Mouse (Mus musculus): Measurements from ENCODE around the gene Cd164. TPM values are rescaled to one million over a fixed set of nuclear protein-coding genes. Genes with fewer than 3 reads are reported as not detected.
"Not testable (repeated sequence)": the region's sequence is repeated elsewhere in the genome, so short reads cannot be mapped to it uniquely, and the experiment has no call there.

Cd164 gene
- polyA plus RNA-seq, 1 experiment from 2014 or later = 191 TPM

DNA sequence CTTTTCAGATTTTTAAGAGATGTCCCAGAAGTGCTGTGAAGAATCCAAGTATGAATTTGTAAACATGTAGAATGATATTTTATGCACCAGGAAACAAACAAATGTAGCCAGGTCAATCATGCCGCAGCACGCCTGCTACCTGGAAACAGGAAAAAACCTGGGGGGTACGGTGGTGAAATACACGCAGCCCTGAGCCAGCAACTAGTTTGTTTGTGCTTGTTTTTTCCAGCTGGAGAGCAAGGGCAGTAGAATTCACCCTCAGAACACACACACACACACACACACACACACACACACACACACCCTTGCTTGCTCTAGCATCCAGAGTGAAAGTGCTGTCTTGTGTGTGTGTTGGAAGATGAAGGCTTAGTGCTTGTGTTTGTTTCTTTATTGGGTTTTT, 28.1 kb upstream of the Cd164 start:
- Histone ChIP-seq H3K9me3 (ENCODE audit: low read length) (no peaks in the 10 kb centered on the region), H3K9ac (replicated peaks; ENCODE audit: low read length) (no peak overlapping the region), H3K36me3 (ENCODE audit: insufficient read depth, low read length) (peaks cover 15% of the 10 kb centered on the region), H3K4me3 (ENCODE audit: low read length) (no peak overlapping the region), H3K4me2 (replicated peaks; ENCODE audit: low read depth, low read length) (0 out of 2 replicates have a peak overlapping the region, but pooled peaks have one; percentile 97), H3K4me1 (ENCODE audit: insufficient read depth, low read length) (peaks cover 15% of the 10 kb centered on the region), H3K27ac (ENCODE audit: low read length) (no peak overlapping the region), H3K27me3 (ENCODE audit: insufficient read depth, low read length) (no peaks in the 10 kb centered on the region)
- 39% methylated on average over 4 of the region's 4 CpGs for WGBS
- ATAC-seq (ENCODE audit: low FRiP score, low TSS enrichment) = no peak

DNA sequence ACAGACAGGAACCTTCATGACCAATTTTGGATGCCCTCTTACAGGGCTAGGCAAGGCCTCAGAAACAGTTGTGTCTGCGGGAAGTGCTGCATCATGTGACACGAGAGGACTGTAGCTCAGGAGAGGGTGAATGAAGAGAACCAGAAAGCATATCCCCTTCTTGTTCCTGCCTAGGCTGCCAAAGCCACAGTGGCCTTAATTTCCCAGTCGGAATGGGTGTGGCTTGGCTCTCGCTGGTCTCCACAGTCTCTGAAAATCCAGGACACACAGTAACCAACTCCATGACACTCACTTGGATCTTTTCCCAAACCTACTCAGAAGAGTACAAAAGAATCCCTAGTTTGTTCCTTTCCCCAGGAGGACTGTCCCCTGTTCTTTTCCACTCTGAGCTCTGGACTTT, 18.3 kb upstream of the Cd164 start:
- no peak overlapping the region for H3K4me2 ChIP-seq (replicated peaks; ENCODE audit: low read depth, low read length)
- H3K27me3 ChIP-seq (ENCODE audit: insufficient read depth, low read length) = no peaks in the 10 kb centered on the region
- H3K4me3 ChIP-seq (ENCODE audit: low read length) = no peak overlapping the region
- no peak overlapping the region; the same call in 1 of the 2 replicates for H3K27ac ChIP-seq (ENCODE audit: low read length)
- WGBS = 50% methylated on average over 4 of the region's 4 CpGs
- no peaks in the 10 kb centered on the region for H3K9me3 ChIP-seq (ENCODE audit: low read length)
- no peaks in the 10 kb centered on the region for H3K36me3 ChIP-seq (ENCODE audit: insufficient read depth, low read length)
- no peaks in the 10 kb centered on the region for H3K4me1 ChIP-seq (ENCODE audit: insufficient read depth, low read length)
- ATAC-seq (ENCODE audit: low FRiP score, low TSS enrichment) = no peak
- no peak overlapping the region for H3K9ac ChIP-seq (replicated peaks; ENCODE audit: low read length)

DNA sequence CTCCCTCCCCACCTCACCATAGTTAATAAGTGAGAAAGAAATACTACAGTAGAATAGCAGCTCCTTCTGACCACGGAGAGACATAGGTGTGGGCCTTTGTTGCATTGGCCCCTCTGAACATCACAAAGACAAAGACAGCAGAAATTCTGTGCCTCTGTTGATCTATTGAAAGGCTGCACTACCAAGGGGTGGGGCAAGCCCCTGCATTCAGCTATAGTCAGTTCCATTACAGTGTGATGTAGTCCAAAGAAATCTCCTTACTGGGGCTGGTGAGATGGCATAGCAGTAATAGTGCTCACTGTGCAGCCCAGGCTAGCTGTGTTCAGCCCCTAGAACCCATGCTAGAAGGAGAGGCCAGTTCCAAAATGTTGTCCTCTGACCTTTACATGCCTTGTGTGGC, 14.2 kb upstream of the Cd164 start:
- ATAC-seq (ENCODE audit: low FRiP score, low TSS enrichment) = no peak; the same call in 1 of the 2 replicates
- WGBS = 100% methylated on average over 1 of the region's 1 CpGs
- Histone ChIP-seq H3K9me3 (ENCODE audit: low read length) (no peaks in the 10 kb centered on the region), H3K36me3 (ENCODE audit: insufficient read depth, low read length) (no peaks in the 10 kb centered on the region), H3K27me3 (ENCODE audit: insufficient read depth, low read length) (no peaks in the 10 kb centered on the region), H3K4me1 (ENCODE audit: insufficient read depth, low read length) (no peaks in the 10 kb centered on the region), H3K4me3 (ENCODE audit: low read length) (no peak overlapping the region), H3K4me2 (replicated peaks; ENCODE audit: low read depth, low read length) (no peak overlapping the region), H3K9ac (replicated peaks; ENCODE audit: low read length) (no peak overlapping the region), H3K27ac (ENCODE audit: low read length) (no peak overlapping the region)

DNA sequence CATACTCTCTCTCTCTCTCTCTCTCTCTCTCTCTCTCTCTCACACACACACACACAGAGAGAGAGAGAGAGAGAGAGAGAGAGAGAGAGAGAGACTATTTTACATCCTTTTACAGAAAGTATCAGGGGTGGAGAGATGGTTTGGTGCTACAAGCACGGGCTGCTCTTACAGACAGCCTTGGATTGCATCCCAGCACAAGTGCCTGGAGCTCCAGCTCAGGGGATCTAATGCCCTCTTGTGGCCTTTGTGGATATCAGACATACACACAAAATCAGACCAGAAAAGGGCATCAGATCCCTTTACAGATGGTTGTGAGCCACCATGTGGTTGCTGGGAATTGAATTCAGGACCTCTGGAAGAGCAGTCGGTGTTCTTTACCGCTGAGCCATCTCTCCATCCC, 13.8 kb upstream of the Cd164 start:
- not testable (repeated sequence) for H3K4me3 ChIP-seq (ENCODE audit: low read length); H3K36me3 ChIP-seq (ENCODE audit: insufficient read depth, low read length); H3K9me3 ChIP-seq (ENCODE audit: low read length); H3K9ac ChIP-seq (replicated peaks; ENCODE audit: low read length); H3K27me3 ChIP-seq (ENCODE audit: insufficient read depth, low read length); H3K27ac ChIP-seq (ENCODE audit: low read length); H3K4me1 ChIP-seq (ENCODE audit: insufficient read depth, low read length); H3K4me2 ChIP-seq (replicated peaks; ENCODE audit: low read depth, low read length)
- ATAC-seq (ENCODE audit: low FRiP score, low TSS enrichment) = peak; percentile 65; the same call in 1 of the 2 replicates
- 1% methylated on average over 3 of the region's 3 CpGs for WGBS

DNA sequence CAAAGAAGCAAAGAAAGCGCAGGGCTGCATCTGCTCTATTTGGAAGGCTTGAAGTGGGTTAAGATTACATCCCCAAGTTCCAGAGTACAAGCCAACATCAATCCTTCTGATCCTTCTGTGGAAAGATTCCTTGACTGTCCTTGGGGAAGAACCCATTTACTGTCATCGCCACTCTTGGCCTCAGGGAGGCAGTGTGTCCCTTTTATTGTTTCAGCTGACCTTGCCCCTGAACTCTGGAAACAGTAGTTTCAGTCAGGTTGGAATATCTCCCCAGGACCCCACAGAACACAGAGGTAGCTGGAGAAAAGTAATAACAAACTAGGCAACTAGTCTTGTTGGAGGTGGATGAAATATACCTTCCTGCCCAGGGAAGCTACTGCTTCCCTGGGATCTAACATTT, 10.1 kb upstream of the Cd164 start:
- no peak overlapping the region for H3K4me2 ChIP-seq (replicated peaks; ENCODE audit: low read depth, low read length)
- WGBS = 52% methylated on average over 2 of the region's 2 CpGs

DNA sequence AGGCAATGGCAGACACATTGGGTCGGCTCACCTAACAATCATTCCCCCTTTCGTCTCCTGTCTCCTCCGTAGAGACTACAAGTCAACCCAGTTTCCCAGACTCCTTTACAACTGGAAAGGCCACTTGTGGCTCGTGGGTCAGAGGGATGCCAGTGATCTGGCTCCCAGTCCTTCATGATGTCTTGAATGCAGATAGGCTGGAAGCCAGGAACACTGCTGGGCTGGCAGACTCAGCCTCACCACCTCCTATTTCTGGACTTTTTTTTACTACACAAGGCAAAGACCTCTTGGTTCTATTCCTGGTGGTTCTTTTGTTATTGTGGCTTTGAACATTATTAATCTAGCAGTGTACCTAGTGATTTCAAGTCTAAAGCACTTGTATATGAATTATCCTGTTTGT, 4.9 kb upstream of the Cd164 start:
- Histone ChIP-seq H3K4me2 (replicated peaks; ENCODE audit: low read depth, low read length) (no peak overlapping the region), H3K4me1 (ENCODE audit: insufficient read depth, low read length) (no peaks in the 10 kb centered on the region), H3K4me3 (ENCODE audit: low read length) (no peak overlapping the region), H3K27ac (ENCODE audit: low read length) (no peak overlapping the region), H3K9ac (replicated peaks; ENCODE audit: low read length) (no peak overlapping the region), H3K9me3 (ENCODE audit: low read length) (no peaks in the 10 kb centered on the region), H3K36me3 (ENCODE audit: insufficient read depth, low read length) (no peaks in the 10 kb centered on the region), H3K27me3 (ENCODE audit: insufficient read depth, low read length) (no peaks in the 10 kb centered on the region)
- WGBS = 72% methylated on average over 4 of the region's 4 CpGs
- ATAC-seq (ENCODE audit: low FRiP score, low TSS enrichment) = no peak

More for the DNA sequence above, 10.1 kb upstream of the Cd164 start:
- H3K36me3 ChIP-seq (ENCODE audit: insufficient read depth, low read length) = no peaks in the 10 kb centered on the region
- H3K27me3 ChIP-seq (ENCODE audit: insufficient read depth, low read length) = no peaks in the 10 kb centered on the region
- H3K9ac ChIP-seq (replicated peaks; ENCODE audit: low read length) = no peak overlapping the region
- no peaks in the 10 kb centered on the region for H3K4me1 ChIP-seq (ENCODE audit: insufficient read depth, low read length)
- no peaks in the 10 kb centered on the region for H3K9me3 ChIP-seq (ENCODE audit: low read length)
- ATAC-seq (ENCODE audit: low FRiP score, low TSS enrichment) = no peak
- H3K4me3 ChIP-seq (ENCODE audit: low read length) = no peak overlapping the region
- H3K27ac ChIP-seq (ENCODE audit: low read length) = no peak overlapping the region

DNA sequence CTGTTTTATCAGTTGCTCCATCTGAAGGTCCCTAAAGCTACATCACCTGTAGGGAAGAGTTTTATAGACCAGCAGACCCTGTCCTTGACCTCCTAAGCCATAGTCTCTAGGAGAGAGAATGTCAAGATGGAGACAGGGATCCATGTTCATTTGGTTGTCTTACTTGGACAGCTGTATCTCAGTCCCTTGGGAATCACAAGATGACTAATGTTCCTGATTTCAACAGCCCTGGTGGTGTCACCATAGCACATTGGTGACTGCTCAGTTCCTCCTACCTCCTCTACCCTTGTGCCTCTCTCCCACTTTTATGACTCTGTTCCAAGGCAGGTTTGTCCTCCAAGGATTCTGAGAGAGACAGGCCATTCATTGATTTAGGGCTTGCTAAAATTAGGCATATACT, 4.3 kb upstream of the Cd164 start:
- H3K9ac ChIP-seq (replicated peaks; ENCODE audit: low read length) = no peak overlapping the region
- H3K27me3 ChIP-seq (ENCODE audit: insufficient read depth, low read length) = no peaks in the 10 kb centered on the region
- H3K9me3 ChIP-seq (ENCODE audit: low read length) = no peaks in the 10 kb centered on the region
- no peak overlapping the region for H3K4me3 ChIP-seq (ENCODE audit: low read length)
- H3K4me2 ChIP-seq (replicated peaks; ENCODE audit: low read depth, low read length) = no peak overlapping the region
- no peak for ATAC-seq (ENCODE audit: low FRiP score, low TSS enrichment)
- H3K4me1 ChIP-seq (ENCODE audit: insufficient read depth, low read length) = no peaks in the 10 kb centered on the region
- H3K36me3 ChIP-seq (ENCODE audit: insufficient read depth, low read length) = no peaks in the 10 kb centered on the region
- no peak overlapping the region for H3K27ac ChIP-seq (ENCODE audit: low read length)

DNA sequence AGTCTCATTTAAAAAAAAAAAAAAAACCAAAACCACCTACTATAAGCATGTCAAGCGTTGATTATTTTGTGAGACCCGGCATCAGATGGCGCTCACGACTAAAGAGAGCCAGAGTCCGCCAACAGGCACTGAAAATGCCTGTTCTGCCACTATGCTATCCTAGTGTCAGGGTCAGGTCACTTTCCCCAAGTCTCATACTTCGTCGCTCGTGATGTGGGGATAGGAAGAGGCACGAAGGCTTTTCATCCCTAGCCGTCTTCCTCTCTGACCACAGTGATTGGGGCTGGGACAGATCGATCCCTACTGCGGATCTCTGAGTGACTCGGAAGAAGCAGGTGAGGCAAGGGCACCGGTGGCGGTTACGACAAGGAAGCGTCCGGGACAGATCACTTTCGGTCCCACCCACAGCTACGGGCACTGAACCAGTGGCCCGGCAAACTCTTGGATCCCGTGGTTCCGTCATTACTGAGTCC, 670 bp upstream of the Cd164 start:
- peaks cover 24% of the 10 kb centered on the region for H3K4me1 ChIP-seq (ENCODE audit: insufficient read depth, low read length)
- no peaks in the 10 kb centered on the region for H3K27me3 ChIP-seq (ENCODE audit: insufficient read depth, low read length)
- H3K9ac ChIP-seq (replicated peaks; ENCODE audit: low read length) = peak overlapping the region; percentile 98
- H3K4me2 ChIP-seq (replicated peaks; ENCODE audit: low read depth, low read length) = peak overlapping the region; percentile 70
- H3K36me3 ChIP-seq (ENCODE audit: insufficient read depth, low read length) = no peaks in the 10 kb centered on the region
- WGBS = 0% methylated on average over 23 of the region's 23 CpGs
- peak overlapping the region; percentile 98 for H3K27ac ChIP-seq (ENCODE audit: low read length)
- H3K9me3 ChIP-seq (ENCODE audit: low read length) = no peaks in the 10 kb centered on the region
- H3K4me3 ChIP-seq (ENCODE audit: low read length) = peak overlapping the region; percentile 88
- ATAC-seq (ENCODE audit: low FRiP score, low TSS enrichment) = peak; percentile 69

DNA sequence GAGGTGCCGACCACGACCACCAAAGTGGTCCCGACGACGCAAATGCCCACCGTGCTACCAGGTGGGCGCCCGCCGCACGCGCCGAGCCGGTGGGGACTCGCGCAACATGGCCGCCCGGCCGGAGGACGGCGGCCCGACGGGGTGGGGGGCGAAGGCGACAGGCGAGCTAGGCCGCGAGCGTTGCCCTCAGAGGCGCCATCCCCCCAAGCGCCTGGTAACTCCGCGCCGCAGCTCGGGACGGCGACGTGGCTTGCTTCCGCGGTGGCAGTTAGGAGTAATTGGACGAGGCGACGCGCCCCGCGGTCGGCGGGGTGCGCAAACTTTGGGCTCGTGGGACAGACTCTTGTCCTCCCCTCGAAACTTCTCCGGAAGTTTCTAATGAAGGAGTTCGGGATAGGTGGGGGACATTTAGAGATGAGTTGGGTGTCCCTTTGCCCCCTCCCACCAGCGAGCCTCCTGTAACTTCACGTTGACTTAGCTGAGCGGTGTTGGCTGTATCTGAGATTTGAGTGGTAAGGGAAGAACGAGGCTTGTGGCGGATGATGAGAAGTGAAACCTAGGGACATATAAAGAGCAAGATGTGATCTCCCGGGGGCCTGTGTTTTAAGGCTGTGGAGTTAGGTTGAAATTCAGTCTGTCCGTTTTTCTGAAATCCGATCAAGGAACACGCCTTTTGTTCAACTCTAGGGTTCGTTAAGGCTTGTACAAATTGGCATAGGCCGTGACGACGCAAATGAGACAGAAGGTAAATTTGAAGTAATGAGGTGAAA, 611 bp downstream of the Cd164 start:
- peaks cover 5% of the 10 kb centered on the region; the same call in 1 of the 2 replicates for H3K36me3 ChIP-seq (ENCODE audit: insufficient read depth, low read length)
- no peaks in the 10 kb centered on the region for H3K27me3 ChIP-seq (ENCODE audit: insufficient read depth, low read length)
- no peaks in the 10 kb centered on the region for H3K9me3 ChIP-seq (ENCODE audit: low read length)
- peaks cover 25% of the 10 kb centered on the region for H3K4me1 ChIP-seq (ENCODE audit: insufficient read depth, low read length)
- peak; percentile 0; the same call in 1 of the 2 replicates for ATAC-seq (ENCODE audit: low FRiP score, low TSS enrichment)
- H3K4me2 ChIP-seq (replicated peaks; ENCODE audit: low read depth, low read length) = peak overlapping the region; percentile 70
- peak overlapping the region; percentile 98 for H3K9ac ChIP-seq (replicated peaks; ENCODE audit: low read length)
- H3K4me3 ChIP-seq (ENCODE audit: low read length) = peak overlapping the region; percentile 88
- WGBS = under 1% methylated on average over 65 of the region's 65 CpGs
- peak overlapping the region; percentile 98 for H3K27ac ChIP-seq (ENCODE audit: low read length)

DNA sequence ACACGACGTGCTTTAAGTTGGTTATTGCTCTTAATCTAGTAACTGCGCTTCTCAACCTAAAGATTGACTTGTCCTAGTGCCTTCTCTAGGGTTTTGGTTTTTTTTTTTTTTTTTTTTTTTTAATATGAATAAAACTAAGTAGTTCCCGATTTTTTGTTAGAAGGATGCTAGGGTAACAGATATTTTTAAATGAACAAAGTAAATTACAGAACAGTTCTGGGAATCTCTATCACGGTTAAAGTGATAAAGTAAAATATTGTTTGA, 1.1 kb downstream of the Cd164 start:
- Histone ChIP-seq H3K27ac (ENCODE audit: low read length) (no peak overlapping the region), H3K9ac (replicated peaks; ENCODE audit: low read length) (peak overlapping the region; percentile 98), H3K4me1 (ENCODE audit: insufficient read depth, low read length) (peaks cover 25% of the 10 kb centered on the region), H3K4me2 (replicated peaks; ENCODE audit: low read depth, low read length) (peak overlapping the region; percentile 70), H3K4me3 (ENCODE audit: low read length) (peak overlapping the region; percentile 88), H3K27me3 (ENCODE audit: insufficient read depth, low read length) (no peaks in the 10 kb centered on the region), H3K36me3 (ENCODE audit: insufficient read depth, low read length) (peaks cover 8% of the 10 kb centered on the region; the same call in 1 of the 2 replicates), H3K9me3 (ENCODE audit: low read length) (no peaks in the 10 kb centered on the region)
- no peak for ATAC-seq (ENCODE audit: low FRiP score, low TSS enrichment)
- WGBS = under 1% methylated on average over 5 of the region's 5 CpGs
